Mouse (Mus musculus) c-Kit-positive CD71-negative TER-119-negative erythroid progenitor cells, embryonic 14.5 days (primary cell): Measurements from ENCODE around the gene Lipt1.

ENCODE experiments used
- DNase-seq: peaks from one replicate; pipeline ENCODE4 v3.0.0-alpha.2; 2013; ENCODE audit warnings: low read depth

The Lipt1 gene

DNA sequence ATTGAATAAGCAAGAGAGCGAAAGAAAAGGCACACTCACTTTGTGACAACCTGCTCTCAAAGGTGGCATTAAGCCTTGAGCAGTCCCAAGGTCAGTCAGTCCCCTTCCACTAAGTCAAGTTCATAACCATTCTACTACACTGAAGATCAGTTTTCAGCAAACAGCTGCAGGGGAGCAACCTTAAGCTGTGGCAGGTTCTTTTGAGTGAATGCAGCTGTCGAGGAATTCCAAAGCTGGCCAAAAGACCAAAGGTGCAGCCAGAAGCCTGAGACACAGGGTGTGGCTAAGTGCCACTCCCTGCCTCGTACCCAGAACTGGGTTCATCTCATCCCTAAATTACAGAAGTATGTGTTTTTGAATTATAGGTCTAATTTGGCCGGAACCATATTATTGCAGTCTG, 28.3 kb downstream of the Lipt1 start:
- no peak for DNase-seq

DNA sequence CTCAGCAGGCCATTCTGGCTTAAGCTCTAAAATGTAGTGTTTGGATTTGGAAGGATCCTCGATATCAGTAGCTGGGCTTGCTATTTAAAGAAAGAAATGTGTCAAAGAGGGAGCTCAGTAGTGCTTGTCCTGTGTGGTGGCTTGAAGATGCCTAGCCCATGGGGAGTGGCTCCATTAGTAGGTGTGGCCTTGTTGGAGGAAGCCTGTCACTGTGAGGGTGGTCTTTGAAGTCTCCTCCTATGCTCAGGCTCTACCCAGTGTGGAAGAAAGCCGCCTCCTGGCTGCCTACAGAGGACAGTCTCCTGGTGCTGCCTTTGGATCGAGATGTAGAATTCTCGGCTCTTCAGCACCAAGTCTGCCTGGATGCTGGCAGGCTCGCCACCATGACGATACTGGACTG, 28.8 kb downstream of the Lipt1 start:
- no peak for DNase-seq

- DNase-seq: no peak
Observed at GRCm38 (mm10) chr1:37903178-37903577, 31.6 kb downstream of the Lipt1 start.

- DNase-seq: no peak
Observed at GRCm38 (mm10) chr1:37912751-37913150, 41.2 kb downstream of the Lipt1 start.

- no peak for DNase-seq
Observed at GRCm38 (mm10) chr1:37916393-37916792, 44.9 kb downstream of the Lipt1 start, which contains the start of gene Lyg2. Gene Lyg2, minus strand, starts transcription at chr1:37916493.

DNA sequence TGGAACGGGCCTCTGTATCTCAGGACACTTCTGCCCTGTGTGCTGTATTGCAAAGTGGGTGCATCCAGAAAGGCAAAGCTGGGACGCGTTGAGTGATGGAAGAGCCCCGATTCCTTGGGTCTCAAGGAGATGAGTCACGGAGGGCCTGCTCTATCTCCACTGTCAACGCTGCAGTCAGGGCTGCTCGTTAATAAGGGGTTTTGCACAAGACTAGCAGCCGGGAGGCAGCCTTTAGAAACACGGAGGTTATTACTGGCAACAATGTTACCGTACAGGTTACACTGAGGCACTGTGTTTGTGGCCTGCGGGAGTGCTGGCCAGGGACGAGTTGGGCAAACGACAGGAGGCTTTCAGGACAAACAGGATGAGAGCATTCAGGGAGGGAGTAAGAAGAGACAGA, 46.1 kb downstream of the Lipt1 start:
- DNase-seq: no peak

DNA sequence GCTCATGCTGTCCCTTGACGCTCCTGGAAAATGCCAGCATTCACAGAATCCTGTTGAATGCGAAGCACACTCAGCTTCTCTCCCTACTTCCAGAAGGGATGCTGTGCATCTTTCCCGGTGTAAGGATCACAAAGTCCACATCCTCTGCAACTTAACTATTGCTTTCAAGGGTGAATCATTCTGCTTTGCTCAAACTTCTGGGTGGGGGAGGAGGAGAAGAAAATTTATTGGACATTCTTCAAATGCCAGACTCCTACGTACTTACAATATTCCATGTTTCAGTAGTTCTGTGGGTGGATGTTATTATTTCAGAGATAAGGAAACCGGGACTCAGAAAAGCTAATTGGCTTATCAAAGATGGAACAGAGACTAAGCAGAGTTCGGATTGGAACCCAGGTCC, 46.6 kb downstream of the Lipt1 start:
- no peak for DNase-seq

- DNase-seq: no peak
Observed at GRCm38 (mm10) chr1:37922536-37922935, 51.0 kb downstream of the Lipt1 start.
